19 mouse cellular contexts compared by ENCODE assay signal in the genomic region with DNA sequence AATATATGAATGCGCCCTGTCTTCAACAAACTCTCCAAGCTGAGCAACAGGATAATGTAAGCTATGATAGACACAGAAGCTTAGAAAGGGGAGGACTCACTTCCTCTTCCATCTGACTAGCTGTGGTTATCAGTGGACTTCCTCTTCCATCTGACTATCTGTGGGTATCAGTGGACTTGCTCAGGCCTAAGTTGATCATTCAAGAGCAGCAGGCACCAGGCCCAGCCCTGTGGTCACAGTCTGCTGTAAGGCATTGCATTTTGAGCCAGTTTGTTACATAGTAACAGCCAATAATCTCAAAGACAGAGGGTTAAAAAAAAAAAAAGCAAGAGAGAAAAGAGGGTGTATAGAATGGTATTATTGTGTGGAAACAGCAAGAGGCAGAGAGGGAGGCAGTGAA. TPM values are rescaled to one million over a fixed set of nuclear protein-coding genes. Genes with fewer than 3 reads are reported as not detected.
DNase-seq lines count a peak whose midpoint lies in the region; ATAC-seq and TF ChIP-seq lines count a peak whose summit lies in the region.
"Had no signal": no experiment of that assay in that cellular context is flagged by ENCODE, and none has a peak within 500 bp of the region (broad histone marks: within the 10 kb centered on the region; RNA-seq: fewer than 3 reads in every experiment).

No protein-coding gene starts in this region.

- no peak overlapping the region for H3K4me3 ChIP-seq in gastrocnemius, adult 2 months
- H3K4me3 ChIP-seq in liver, embryonic 12.5 days: no peak overlapping the region
- H3K4me3 ChIP-seq: erythroblast, embryonic 14.5 days; intestine, embryonic 15.5 days; limb, embryonic 10.5 days; midbrain, embryonic 15.5 days had no signal

- no peak for TF ChIP-seq CTCF in gastrocnemius, adult 2 months (IDR thresholded peaks at IDR 0.05)

- intact Hi-C loops in gastrocnemius, adult 2 months (cut with DNase I): no loop called here
- intact Hi-C loops in gastrocnemius, postnatal 14 days (cut with DNase I; ENCODE audit: low total_unique reads): no loop called here
- intact Hi-C loops in heart, postnatal 36 days (cut with DNase I): loop anchor here (5.0 kb wide), 1 partner anchor 72 kb away; no protein-coding TSS in a partner anchor

- WGBS in liver, embryonic 12.5 days (ENCODE audit: insufficient replicate concordance): 43% methylated on average over 1 of the region's 1 CpGs

- H3K27ac ChIP-seq in gastrocnemius, adult 2 months: no peak overlapping the region
- peak overlapping the region; percentile 27 for H3K27ac ChIP-seq in liver, embryonic 12.5 days
- H3K27ac ChIP-seq: hindbrain, embryonic 14.5 days; intestine, embryonic 15.5 days; limb, embryonic 10.5 days; midbrain, embryonic 15.5 days had no signal

- no peaks in the 10 kb centered on the region for H3K27me3 ChIP-seq in liver, embryonic 12.5 days (replicated peaks)
- H3K27me3 ChIP-seq: intestine, embryonic 15.5 days; midbrain, embryonic 15.5 days had no signal

- H3K9ac ChIP-seq in liver, embryonic 12.5 days: no peak overlapping the region
- H3K9ac ChIP-seq: hindbrain, embryonic 14.5 days; intestine, embryonic 15.5 days; midbrain, embryonic 15.5 days had no signal

- H3K9me3 ChIP-seq in liver, embryonic 12.5 days (replicated peaks): no peaks in the 10 kb centered on the region
- H3K9me3 ChIP-seq: intestine, embryonic 15.5 days; limb, embryonic 10.5 days; midbrain, embryonic 15.5 days had no signal

- H3K4me1 ChIP-seq in liver, embryonic 12.5 days: peaks cover 55% of the 10 kb centered on the region

- DNase-seq in gastrocnemius, adult 2 months: peak; percentile 10
- no peak for DNase-seq in gastrocnemius, postnatal 14 days
- peak; percentile 28 to 38 for DNase-seq in B cell, adult 2 months
- no peak for DNase-seq in adrenal gland, adult 2 months
- DNase-seq in urinary bladder, adult 18-20 months (ENCODE audit: low spot score in 2 of 2): no peak
- DNase-seq in heart, postnatal 36 days: no peak
- DNase-seq: cerebellum, adult 11 months; cerebellum, postnatal 36 days; lung, adult 2 months; lung, postnatal 4 days; thymus, postnatal 25 days had no signal

- ATAC-seq in liver, embryonic 12.5 days: peak; percentile 46; the same call in 1 of the 2 replicates
- peak; percentile 87 for ATAC-seq in megakaryocyte progenitor cell, adult 5-6 weeks (replicated peaks; ENCODE audit: poor library complexity)
- ATAC-seq: forebrain, embryonic 16.5 days; intestine, embryonic 15.5 days; midbrain, embryonic 15.5 days had no signal

- no peak overlapping the region for H3K4me2 ChIP-seq in liver, embryonic 12.5 days
- H3K4me2 ChIP-seq: hindbrain, embryonic 14.5 days; intestine, embryonic 15.5 days; midbrain, embryonic 15.5 days had no signal

- no peaks in the 10 kb centered on the region for H3K36me3 ChIP-seq in liver, embryonic 12.5 days
- H3K36me3 ChIP-seq: intestine, embryonic 15.5 days; midbrain, embryonic 15.5 days had no signal

RNA-seq across cellular contexts. Expression of a gene that starts 15.1 kb away (rescaled TPM):
- 100 to 1,000 TPM; 147 to 160 TPM for total RNA-seq in gastrocnemius, adult 2 months (2021)
- 10 to 100 TPM; 81.8 to 94.3 TPM for total RNA-seq in gastrocnemius, postnatal 14 days (2021)
- 2.2 and 3.1 TPM in 2 replicates for polyA plus RNA-seq in liver, embryonic 12.5 days (2016; fragmentation: Nextera tagmentation; extraction: Ambion mirVana)
- 24.3 and 28.8 TPM in 2 replicates for total RNA-seq in megakaryocyte progenitor cell, adult 5-6 weeks (2015)
- total RNA-seq in megakaryocyte progenitor cell, adult 5-6 weeks (2017): 13.3 and 16.5 TPM in 2 replicates
- total RNA-seq in adrenal gland, adult 2 months (2021): 10 to 100 TPM; 70.9 to 76.7 TPM
- 121 and 142 TPM in 2 replicates for polyA plus RNA-seq in adrenal gland, adult 2 months (2012; rRNA removed)
- total RNA-seq in heart, postnatal 36 days (2021): 10 to 100 TPM; 76.2 to 88.0 TPM

Comparison
In these comparisons a context has a peak if more than half of its experiments do, and no peak if none do; other contexts are left out.
1. DNase-seq: peak in gastrocnemius, adult 2 months (single experiment) and B cell, adult 2 months (2 of 2); none in gastrocnemius, postnatal 14 days (single experiment), adrenal gland, adult 2 months (single experiment), urinary bladder, adult 18-20 months (0 of 2) and heart, postnatal 36 days (0 of 2).